Mouse (Mus musculus) olfactory bulb, adult 2 months (tissue): ENCODE measurements around the gene Calm3. TPM values are rescaled to one million over a fixed set of nuclear protein-coding genes. Genes with fewer than 3 reads are reported as not detected.

Experiments used
- H3K27ac ChIP-seq: fragments of 200-500 bp; 2 replicates; pipeline ENCODE4 v1.5.1; 2012; ENCODE audit warnings: low read depth, low read length; ENCODE audit not compliant: insufficient read depth
- H3K4me1 ChIP-seq: fragments of 200-500 bp; 2 replicates; pipeline ENCODE4 v1.6.1; 2012; ENCODE audit warnings: low read length; ENCODE audit not compliant: control insufficient read depth, insufficient read depth
- H3K4me3 ChIP-seq: fragments of 200-500 bp; 2 replicates; pipeline ENCODE4 v1.5.1; 2012; ENCODE audit warnings: mild to moderate bottlenecking, low read depth, low read length, moderate library complexity; ENCODE audit not compliant: insufficient read depth
- CTCF ChIP-seq: fragments of 200-500 bp; IDR thresholded peaks from 2 replicates; pipeline ENCODE4 v1.5.1; 2012; ENCODE audit warnings: low read depth, mild to moderate bottlenecking, low read length, moderate library complexity; ENCODE audit not compliant: insufficient read depth
- POLR2A ChIP-seq: fragments of 200-500 bp; IDR thresholded peaks from 2 replicates; pipeline ENCODE4 v1.6.1; 2012; ENCODE audit warnings: mild to moderate bottlenecking, low read depth, low read length, moderate library complexity; ENCODE audit not compliant: insufficient read depth
- WGBS: fragments of 180-500 bp; shearing (Covaris S2); methylation state at CpG from one replicate; pipeline ENCODE4 v1.1.7; 2018; 5-methylcytosine and 5-hydroxymethylcytosine counted together
- polyA plus RNA-seq: library from polyadenylated mRNA; stranded (reverse); fragments of >200 nt; gene quantifications from 2 replicates; pipeline ENCODE4 v1.2.4, GENCODE M21; 2012; ENCODE audit warnings: low replicate concordance; ENCODE audit not compliant: missing spikeins, insufficient read depth, insufficient read length

Gene Calm3
- polyA plus RNA-seq, 1 experiment: 1,020 TPM

GRCm38 (mm10) chr7:16875326-16875725 is 48.6 kb downstream of the Calm3 start:
- Histone ChIP-seq H3K4me3 (peak overlapping the region; percentile 86), H3K27ac (peak overlapping the region; percentile 73), H3K4me1 (peaks cover 18% of the 10 kb centered on the region)
- WGBS: under 1% methylated on average over 42 of the region's 42 CpGs
- TF ChIP-seq POLR2A (peak; percentile 49; the same call in 1 of the 2 replicates), CTCF (no peak)

GRCm38 (mm10) chr7:16875310-16875325 is 48.8 kb downstream of the Calm3 start, which contains the start of gene Dact3:
Gene Dact3, plus strand, starts transcription at chr7:16875317.
- WGBS: 0% methylated on average over 1 of the region's 1 CpGs
- TF ChIP-seq POLR2A (no peak; the same call in 1 of the 2 replicates), CTCF (no peak)
- Histone ChIP-seq H3K27ac (peak within 1 kb of the TSS; percentile 95), H3K4me1 (peaks cover 19% of the 10 kb centered on the region), H3K4me3 (peak within 1 kb of the TSS; percentile 86)

DNA sequence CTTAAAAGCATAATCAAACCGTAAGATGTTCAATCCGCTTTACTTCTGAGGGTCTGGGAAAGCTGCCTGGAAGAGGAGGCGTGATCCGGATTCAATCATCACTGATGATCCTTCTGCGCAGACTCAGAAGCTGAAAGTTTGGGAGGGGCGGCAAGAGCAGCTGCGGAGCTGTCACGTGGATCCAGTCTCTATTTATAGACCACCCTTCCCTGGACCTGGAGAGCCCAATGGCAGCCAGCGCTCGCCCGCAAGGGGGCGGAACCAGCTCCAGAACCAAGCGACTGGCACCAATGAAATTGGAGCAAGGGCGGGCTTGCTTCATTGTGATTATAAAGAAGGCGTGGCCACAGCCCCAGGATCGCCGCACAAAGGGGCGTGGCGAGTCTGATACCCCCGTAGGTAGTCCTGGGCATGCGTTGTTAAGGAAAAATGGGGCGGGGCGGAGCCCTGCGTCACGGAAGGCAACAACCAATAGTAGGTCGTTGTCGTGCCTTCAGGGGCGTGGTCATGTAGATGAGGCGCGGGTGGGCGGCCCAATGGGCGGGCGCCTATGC is 49.1 kb downstream of the Calm3 start:
- WGBS: under 1% methylated on average over 33 of the region's 33 CpGs
- peak overlapping the region; percentile 6 for H3K4me3 ChIP-seq
- H3K27ac ChIP-seq: peak overlapping the region; percentile 95
- TF ChIP-seq CTCF (no peak), POLR2A (no peak)
- H3K4me1 ChIP-seq: peaks cover 22% of the 10 kb centered on the region

DNA sequence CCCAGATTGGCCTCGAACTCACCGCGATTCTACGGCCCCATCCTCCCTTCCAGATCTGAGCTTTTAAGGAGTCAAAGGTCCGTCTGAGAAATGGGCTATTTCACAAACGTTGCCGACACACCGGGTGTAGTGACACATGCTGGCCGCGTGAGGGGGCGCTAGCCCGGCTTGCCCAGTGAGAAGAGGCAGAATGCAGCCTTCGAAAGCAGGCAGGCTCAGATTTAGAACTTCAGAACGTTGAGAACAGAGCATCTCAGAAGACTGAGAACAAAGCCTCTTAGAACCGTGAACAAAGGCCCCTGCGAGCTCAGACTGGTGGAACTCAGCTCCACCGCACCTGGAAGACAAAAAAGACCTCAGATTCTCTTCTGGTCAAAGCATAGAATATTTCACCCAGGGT is 49.7 kb downstream of the Calm3 start:
- Histone ChIP-seq H3K27ac (peak overlapping the region; percentile 95), H3K4me3 (peak overlapping the region; percentile 6), H3K4me1 (peaks cover 24% of the 10 kb centered on the region)
- no peak for TF ChIP-seq POLR2A
- TF ChIP-seq CTCF: peak; percentile 93
- WGBS: 4% methylated on average over 17 of the region's 17 CpGs

DNA sequence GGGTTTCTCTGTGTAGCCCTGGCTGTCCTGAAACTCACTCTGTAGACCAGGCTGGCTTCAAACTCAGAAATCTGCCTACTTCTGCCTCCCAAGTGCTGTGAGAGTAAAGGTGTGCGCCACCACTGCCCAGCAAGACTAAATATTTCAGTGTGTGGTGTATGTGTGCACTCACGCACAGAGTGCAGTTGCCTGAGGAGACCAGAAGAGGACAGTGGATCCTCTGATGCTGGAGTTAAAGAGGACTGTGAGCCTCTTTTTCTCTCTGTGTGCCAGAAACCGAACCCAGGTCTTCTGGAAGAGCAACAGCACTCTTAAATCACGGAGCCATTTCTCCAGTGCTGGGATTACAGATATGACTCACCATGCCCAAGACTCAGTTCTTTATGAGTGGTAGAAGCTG is 50.5 kb downstream of the Calm3 start:
- Histone ChIP-seq H3K4me1 (peaks cover 24% of the 10 kb centered on the region), H3K4me3 (no peak overlapping the region), H3K27ac (no peak overlapping the region)
- TF ChIP-seq POLR2A (no peak), CTCF (no peak)
- WGBS: 84% methylated on average over 4 of the region's 4 CpGs

DNA sequence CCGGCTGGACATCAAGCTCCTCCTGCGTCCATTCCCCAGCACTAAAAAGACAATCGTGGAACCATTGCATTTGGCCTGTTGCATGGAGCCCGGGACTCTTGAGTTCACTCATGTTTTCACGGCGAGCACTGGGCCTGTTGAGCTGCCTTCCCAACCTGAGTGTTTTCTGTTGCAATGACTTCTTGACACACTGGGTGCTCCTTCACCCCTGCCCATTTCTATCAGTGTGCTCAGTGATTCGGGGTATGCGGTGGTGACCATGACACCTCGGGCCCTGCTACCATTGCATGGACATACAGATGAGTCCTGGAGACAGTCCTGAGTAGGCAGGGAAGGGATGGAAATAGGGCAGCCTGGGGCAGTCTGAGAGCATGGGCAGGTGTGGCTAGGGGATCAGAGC is 51.4 kb downstream of the Calm3 start:
- Histone ChIP-seq H3K4me1 (peaks cover 24% of the 10 kb centered on the region), H3K27ac (no peak overlapping the region), H3K4me3 (no peak overlapping the region)
- WGBS: 97% methylated on average over 9 of the region's 9 CpGs
- TF ChIP-seq CTCF (no peak), POLR2A (no peak)

DNA sequence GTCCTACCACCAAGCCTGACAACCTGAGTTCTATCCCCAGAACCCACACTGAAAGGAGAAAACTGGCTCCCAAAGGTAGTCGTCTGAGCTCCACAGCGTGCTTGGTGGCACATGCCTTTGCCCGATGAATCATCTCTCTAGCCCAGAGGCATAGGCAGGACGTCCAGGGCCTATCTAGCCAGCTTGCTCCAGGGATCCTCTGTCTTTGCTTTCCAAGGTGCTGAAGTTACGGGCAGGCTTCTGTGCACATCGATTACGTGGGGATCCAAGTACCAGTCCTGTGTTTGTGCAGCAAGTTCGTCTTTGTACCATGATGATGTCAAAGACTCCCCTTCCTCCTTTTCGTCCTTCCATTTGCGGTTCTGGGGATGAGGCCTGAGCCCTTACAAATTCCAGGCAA is 52.3 kb downstream of the Calm3 start:
- WGBS: 86% methylated on average over 10 of the region's 10 CpGs
- no peak for TF ChIP-seq POLR2A
- TF ChIP-seq CTCF: no peak
- no peak overlapping the region for H3K4me3 ChIP-seq

DNA sequence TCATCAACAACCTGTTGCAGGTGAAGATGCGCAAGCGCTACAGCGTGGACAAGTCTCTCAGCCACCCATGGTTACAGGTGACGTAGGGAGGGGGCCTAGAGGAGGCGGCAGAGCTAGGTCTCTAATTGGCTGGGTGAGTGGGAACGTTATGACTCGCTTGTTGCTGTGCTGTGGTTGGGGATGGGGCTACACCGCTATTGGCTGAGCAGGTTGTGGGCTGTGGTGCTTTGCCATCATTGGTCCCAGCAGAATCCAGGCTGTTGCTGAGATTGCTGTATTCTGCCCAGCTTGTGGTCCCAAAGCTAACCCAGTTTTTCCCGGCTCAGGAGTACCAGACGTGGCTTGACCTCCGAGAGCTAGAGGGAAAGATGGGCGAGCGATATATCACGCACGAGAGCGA is 54.4 kb downstream of the Calm3 start:
- H3K4me1 ChIP-seq: peaks cover 17% of the 10 kb centered on the region
- WGBS: 9% methylated on average over 16 of the region's 16 CpGs
- peak overlapping the region; percentile 99 for H3K27ac ChIP-seq
- peak; percentile 69 for TF ChIP-seq POLR2A
- no peak for TF ChIP-seq CTCF
- peak overlapping the region; percentile 64 for H3K4me3 ChIP-seq

More for the DNA sequence above, 52.3 kb downstream of the Calm3 start:
- peaks cover 19% of the 10 kb centered on the region for H3K4me1 ChIP-seq
- H3K27ac ChIP-seq: no peak overlapping the region

GRCm38 (mm10) chr7:16867488-16867887 is 56.4 kb downstream of the Calm3 start:
- 88% methylated on average over 3 of the region's 3 CpGs for WGBS
- no peak overlapping the region for H3K27ac ChIP-seq
- peaks cover 18% of the 10 kb centered on the region for H3K4me1 ChIP-seq
- no peak overlapping the region for H3K4me3 ChIP-seq
- TF ChIP-seq CTCF (no peak), POLR2A (no peak)

Other genes starting within 250 kb of the Calm3 start
- not detected in 2 replicates for gene Ceacam15, start 248.4 kb downstream of the Calm3 start, polyA plus RNA-seq
- not detected in 2 replicates for gene Ceacam9, start 202.2 kb downstream of the Calm3 start, polyA plus RNA-seq
- gene Ap2s1, start 185.7 kb downstream of the Calm3 start, polyA plus RNA-seq: not detected in 2 replicates
- not detected in 2 replicates for gene Slc1a5, start 142.8 kb downstream of the Calm3 start, polyA plus RNA-seq
- gene Strn4, start 108.2 kb downstream of the Calm3 start, polyA plus RNA-seq: not detected in 2 replicates
- gene Fkrp, start 107.4 kb downstream of the Calm3 start, polyA plus RNA-seq: not detected in 2 replicates
- gene Prkd2, start 81.2 kb downstream of the Calm3 start, polyA plus RNA-seq: not detected in 2 replicates
- not detected in 2 replicates for gene Dact3, start 48.8 kb downstream of the Calm3 start, polyA plus RNA-seq
- gene Gng8, start 32.3 kb downstream of the Calm3 start, polyA plus RNA-seq: not detected in 2 replicates
- gene Ptgir, start 17.6 kb downstream of the Calm3 start, polyA plus RNA-seq: not detected in 2 replicates
- gene Pnmal2, start 20.6 kb upstream of the Calm3 start, polyA plus RNA-seq: not detected in 2 replicates
- not detected in 2 replicates for gene Pnmal1, start 35.6 kb upstream of the Calm3 start, polyA plus RNA-seq
- not detected in 2 replicates for gene Gm42372, start 59.0 kb upstream of the Calm3 start, polyA plus RNA-seq
- not detected in 2 replicates for gene Ccdc8, start 68.6 kb upstream of the Calm3 start, polyA plus RNA-seq
- gene Ppp5c, start 103.8 kb upstream of the Calm3 start, polyA plus RNA-seq: not detected in 2 replicates
- gene Hif3a, start 138.3 kb upstream of the Calm3 start, polyA plus RNA-seq: not detected in 2 replicates
- not detected in 2 replicates for gene Psg16, start 149.9 kb upstream of the Calm3 start, polyA plus RNA-seq
- gene Ceacam3, start 226.2 kb upstream of the Calm3 start, polyA plus RNA-seq: not detected in 2 replicates